Mouse (Mus musculus) heart, postnatal 10 days (tissue): Measurements from ENCODE around the gene Lyplal1. TPM values are rescaled to one million over a fixed set of nuclear protein-coding genes. Genes with fewer than 3 reads are reported as not detected.

Source experiments
- DNase-seq, 2 experiments: peaks; one replicate each; pipeline ENCODE4 v3.0.0; 2021
- intact Hi-C: fragments of 180-260 bp; cut with DNase I; formaldehyde crosslinking; loops from one replicate; pipeline ENCODE4 v1.15.1; 2025
- total RNA-seq, 2 experiments: library from RNA; stranded (reverse); gene quantifications; 2 replicates each; pipeline ENCODE4 v1.2.3; 2021

The Lyplal1 gene
- total RNA-seq, result 1 to 10 TPM; 5.0 to 5.3 TPM

- intact Hi-C loops, result no loop called here
- DNase-seq, result peak; percentile 96 to 97
Measured at GRCm38 (mm10) chr1:186116701-186117488, at the start of gene Lyplal1. Gene Lyplal1, minus strand, starts transcription at chr1:186117310.

GRCm38 (mm10) chr1:186163616-186164015 is 46.5 kb upstream of the Lyplal1 start:
- intact Hi-C loops, result no loop called here
- no peak for DNase-seq

DNA sequence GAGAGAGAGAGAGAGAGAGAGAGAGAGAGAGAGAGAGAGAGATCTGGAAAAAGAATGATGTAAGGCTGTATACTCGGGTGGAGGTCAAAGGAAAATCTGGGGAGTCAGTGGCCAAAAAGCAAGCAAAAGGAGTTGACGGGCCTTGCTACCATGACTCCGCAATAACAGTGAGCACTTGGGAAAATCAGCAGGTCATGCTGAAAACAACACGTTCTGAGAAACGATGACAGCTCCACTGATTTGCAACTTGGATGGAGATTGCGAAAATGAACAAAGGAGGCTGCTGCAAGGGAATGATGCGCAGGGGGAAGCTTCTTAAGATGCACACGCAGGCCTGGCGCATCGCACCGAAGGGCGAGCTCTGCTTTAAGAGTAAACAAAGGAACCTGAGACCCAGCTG is 46.1 kb upstream of the Lyplal1 start:
- peak; percentile 28 to 29 for DNase-seq
- intact Hi-C loops, result no loop called here

DNA sequence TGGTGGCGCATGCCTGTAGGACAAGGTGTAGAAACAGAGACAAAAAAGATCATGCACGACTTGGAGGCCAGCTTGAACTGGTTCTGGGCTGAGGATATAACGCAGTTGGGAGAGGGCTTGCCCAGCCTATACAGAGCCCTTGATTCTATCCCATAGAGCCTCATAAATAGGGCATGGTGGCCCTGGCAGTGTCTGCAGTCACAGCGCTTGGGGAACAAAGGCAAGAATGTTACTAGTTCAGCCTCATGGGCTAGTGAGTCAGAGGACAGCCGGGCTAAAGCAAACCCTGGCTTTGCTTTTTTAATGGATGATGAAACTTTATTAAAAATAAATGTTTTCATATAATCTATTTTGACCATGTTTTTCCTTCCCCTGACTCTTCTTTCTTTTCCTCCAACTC is 33.3 kb upstream of the Lyplal1 start:
- intact Hi-C loops, result no loop called here
- no peak for DNase-seq

GRCm38 (mm10) chr1:186145444-186145843 is 28.3 kb upstream of the Lyplal1 start:
- peak in 1 of 2 experiments; percentile 5 for DNase-seq
- intact Hi-C loops, result no loop called here

DNA sequence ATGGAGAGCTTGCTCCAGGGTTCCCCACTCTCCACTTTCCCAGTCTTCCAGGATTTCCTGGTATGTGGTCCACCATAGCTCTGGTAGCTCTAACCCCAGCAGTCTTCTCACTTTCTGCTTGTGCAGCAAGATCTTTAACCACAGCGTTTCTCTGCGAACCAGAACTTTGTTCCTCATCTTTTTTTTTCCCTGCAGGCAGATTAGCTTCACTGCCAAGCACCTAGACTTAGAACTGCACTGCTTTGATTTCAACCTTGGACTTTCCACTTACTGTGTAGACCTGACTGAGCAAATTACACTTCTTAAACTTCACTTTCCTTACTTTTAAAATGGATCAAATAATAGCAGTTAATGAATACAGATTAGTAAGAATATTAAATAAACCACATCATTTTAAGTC is 23.1 kb upstream of the Lyplal1 start:
- DNase-seq, result no peak
- intact Hi-C loops, result no loop called here

- no peak for DNase-seq
- intact Hi-C loops, result no loop called here
Measured at GRCm38 (mm10) chr1:186137873-186138272, 20.8 kb upstream of the Lyplal1 start.

GRCm38 (mm10) chr1:186136636-186137380 is 19.7 kb upstream of the Lyplal1 start:
- intact Hi-C loops, result no loop called here
- DNase-seq, result peak; percentile 46 to 49

GRCm38 (mm10) chr1:186131465-186131864 is 14.4 kb upstream of the Lyplal1 start:
- DNase-seq, result no peak
- intact Hi-C loops, result no loop called here

DNA sequence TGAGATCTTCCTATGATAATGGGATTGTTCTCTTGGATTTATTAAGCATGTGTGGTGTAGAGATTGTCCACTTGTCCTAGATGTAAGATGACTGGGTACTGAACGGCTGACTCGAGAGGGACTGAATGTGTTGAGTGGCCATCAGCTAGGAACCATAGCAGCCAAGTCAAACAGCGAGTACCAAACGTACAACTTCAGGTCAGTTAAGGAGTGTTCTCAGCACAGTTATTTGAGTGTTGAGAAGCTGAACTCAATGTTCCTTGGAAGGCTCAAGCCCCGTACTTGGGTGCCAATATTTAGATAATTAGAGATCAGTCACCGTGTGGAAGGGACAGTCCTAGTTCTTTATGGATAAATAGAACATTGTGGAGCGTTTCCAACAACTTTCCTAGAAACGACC is 11.8 kb upstream of the Lyplal1 start:
- intact Hi-C loops, result no loop called here
- no peak for DNase-seq

GRCm38 (mm10) chr1:186126313-186126862 is 9.3 kb upstream of the Lyplal1 start:
- no peak for DNase-seq
- intact Hi-C loops, result no loop called here

DNA sequence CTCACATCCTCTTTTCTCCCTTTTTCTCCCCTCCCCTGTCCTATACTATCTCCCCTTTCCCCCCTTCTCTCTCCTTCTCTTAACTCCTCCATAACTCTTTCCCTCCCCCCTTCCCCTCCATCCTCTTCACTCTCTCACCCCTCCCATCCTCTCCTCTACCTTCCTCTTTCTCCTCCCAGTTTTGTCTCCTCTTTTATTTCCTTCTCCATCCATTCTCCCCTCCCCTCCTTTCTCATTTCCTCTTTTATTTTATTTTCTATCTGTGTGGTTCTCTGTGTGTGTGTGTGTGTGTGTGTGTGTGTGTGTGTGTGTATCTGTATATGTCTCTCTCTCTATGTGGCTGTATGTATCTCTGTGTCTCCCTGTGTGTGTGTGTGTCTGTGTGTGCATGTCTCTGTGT is 6.6 kb upstream of the Lyplal1 start:
- intact Hi-C loops, result no loop called here
- DNase-seq, result no peak

DNA sequence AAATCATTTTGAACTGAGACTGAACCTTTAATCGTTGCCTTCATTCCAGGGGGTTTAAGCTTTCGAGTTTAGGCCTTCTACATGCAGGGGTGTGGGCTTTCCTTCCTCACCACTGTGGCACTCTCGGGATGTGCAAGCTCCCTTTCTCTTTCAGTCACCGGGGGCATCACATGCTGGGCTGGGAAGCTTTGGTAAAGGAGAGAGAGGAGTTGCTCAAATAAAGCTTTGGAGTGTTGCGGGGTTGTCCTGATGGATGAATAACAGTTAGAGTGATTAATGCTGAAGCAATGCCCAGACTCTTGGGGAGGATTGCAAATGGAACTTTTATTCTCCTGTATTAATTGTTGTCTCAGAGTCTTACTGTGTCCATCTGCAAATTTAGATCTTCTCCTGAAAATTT is 2.7 kb upstream of the Lyplal1 start:
- intact Hi-C loops, result no loop called here

DNA sequence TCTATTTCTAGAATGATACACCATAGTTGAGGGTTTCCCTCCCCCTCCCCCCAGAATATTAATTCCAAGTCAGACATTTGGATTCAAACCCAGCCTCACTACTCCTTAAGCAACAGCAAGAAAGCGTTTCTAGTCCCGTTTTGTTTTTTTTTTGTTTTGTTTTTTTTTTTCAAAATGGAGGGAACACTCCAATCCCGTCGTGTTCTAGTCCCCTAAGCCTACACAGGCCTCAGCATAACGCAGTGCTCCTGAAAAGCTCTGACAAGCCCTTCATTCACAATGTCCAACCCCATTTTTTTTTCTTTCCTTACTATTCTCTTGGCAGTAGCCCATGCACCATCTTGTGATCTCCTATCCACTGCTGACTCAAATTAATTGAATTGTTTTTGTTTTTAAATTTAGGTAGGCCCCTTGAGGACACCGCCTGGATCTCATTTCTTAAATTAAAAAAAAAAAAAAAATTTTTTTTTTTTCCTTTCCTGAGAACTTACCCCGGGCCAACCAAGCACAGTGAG is 967 bp downstream of the Lyplal1 start:
- intact Hi-C loops, result no loop called here

More for the DNA sequence above, 2.7 kb upstream of the Lyplal1 start:
- DNase-seq, result no peak

GRCm38 (mm10) chr1:186102313-186102712 is 14.8 kb downstream of the Lyplal1 start:
- peak; percentile 11 to 25 for DNase-seq
- intact Hi-C loops, result no loop called here

More for the DNA sequence above, 967 bp downstream of the Lyplal1 start:
- no peak for DNase-seq

DNA sequence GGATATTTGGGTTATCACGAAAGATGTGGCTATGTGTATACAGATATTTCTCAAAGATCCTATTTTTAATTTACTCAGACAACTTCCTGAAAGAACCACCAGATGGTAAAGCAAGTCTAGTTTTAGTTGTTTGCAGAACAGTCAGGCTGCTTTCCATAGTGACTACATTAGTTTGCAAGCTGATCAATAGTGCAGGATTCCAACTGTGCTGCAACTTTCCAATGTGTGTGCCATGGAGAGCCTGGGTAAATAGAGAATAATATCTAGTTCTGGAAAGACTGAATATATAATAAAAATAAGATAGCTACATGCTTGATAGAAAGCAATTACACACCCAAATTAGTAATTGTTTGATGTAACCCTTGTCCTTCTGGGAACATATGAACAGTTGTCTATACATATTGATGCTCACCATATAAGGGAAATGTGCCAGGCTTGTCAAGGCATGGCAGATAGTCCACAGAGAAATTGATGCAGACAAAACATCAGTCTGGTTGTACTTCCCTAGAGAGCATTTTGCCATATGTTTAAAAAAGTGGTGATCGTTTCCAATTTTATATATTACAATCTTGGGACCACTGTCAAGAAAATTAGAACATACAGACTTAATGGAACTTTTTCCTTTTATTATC is 50.7 kb downstream of the Lyplal1 start:
- no peak for DNase-seq
- intact Hi-C loops, result no loop called here

- DNase-seq, result no peak
- intact Hi-C loops, result no loop called here
Measured at GRCm38 (mm10) chr1:186060041-186060440, 57.1 kb downstream of the Lyplal1 start.

GRCm38 (mm10) chr1:186054227-186054626 is 62.9 kb downstream of the Lyplal1 start:
- intact Hi-C loops, result no loop called here
- DNase-seq, result no peak

- no peak for DNase-seq
- intact Hi-C loops, result no loop called here
Measured at GRCm38 (mm10) chr1:186053280-186054043, 63.6 kb downstream of the Lyplal1 start.
